Mouse (Mus musculus): ENCODE measurements around the gene Hexdc.

DNA sequence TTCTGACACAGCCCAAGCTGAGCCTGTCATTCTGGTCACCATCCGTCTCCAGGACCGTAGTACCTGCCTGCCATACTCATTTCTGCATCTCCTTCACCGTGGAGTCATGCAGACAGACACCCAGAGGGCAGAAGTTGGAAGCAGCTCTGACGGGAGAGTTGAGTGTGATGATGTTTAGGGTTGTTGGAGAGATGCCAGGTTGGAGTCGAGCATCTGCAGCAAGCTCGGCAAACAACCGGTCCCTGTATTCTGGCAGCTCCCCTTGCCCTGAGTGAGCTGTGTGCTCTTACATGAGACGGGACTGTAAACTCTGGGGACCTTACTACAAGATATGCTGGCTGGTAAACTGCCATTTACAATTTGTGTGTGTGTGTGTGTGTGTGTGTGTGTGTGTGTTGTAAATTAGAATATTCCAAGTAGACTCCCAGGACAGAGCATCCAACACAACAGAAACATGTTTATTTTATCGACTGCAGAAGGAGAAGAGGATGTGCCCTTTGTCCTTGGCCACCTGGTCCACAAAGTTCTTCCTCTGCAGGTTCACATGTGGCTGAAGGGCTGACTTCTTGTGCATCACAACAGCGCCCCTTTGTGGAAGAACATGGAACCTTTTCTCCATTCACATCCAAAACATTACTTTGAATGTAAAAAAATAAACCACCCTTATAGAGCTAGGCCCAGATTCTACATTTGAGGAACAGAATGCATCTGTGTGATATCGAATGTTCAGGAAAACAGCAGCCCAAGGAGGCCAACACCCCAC is 2.6 kb upstream of the Hexdc start:
- peak; percentile 34; the same call in 1 of the 2 replicates for TF ChIP-seq CTCF (IDR thresholded peaks at IDR 0.05; ENCODE audit: control insufficient read depth, insufficient read depth, low read length)
- no peak for TF ChIP-seq POLR2A (IDR thresholded peaks at IDR 0.05; ENCODE audit: borderline replicate concordance, control insufficient read depth, low read depth, low read length)
